Mouse (Mus musculus): ENCODE data around the gene Rbbp4. TPM values are rescaled to one million over a fixed set of nuclear protein-coding genes. Genes with fewer than 3 reads are reported as not detected.

Rbbp4 gene
- polyA plus RNA-seq, 1 experiment = 55.5 TPM

GRCm38 (mm10) chr4:129284685-129285084 lies 50.5 kb downstream of the Rbbp4 start:
- H3K36me3 ChIP-seq (ENCODE audit: control insufficient read depth, insufficient read depth, low read length) = no peaks in the 10 kb centered on the region
- TF ChIP-seq CTCF (IDR thresholded peaks at IDR 0.05; ENCODE audit: borderline replicate concordance, control insufficient read depth, extremely low read depth, insufficient read depth, low read length, poor library complexity) (no peak), POLR2A (IDR thresholded peaks at IDR 0.05; ENCODE audit: control insufficient read depth, extremely low read depth, insufficient read depth, low read length, poor library complexity) (no peak)
- DNase-seq = no peak
- 94% methylated on average over 2 of the region's 2 CpGs for WGBS
- H3K4me1 ChIP-seq (replicated peaks; ENCODE audit: control insufficient read depth, insufficient read depth, low read length) = peaks cover 10% of the 10 kb centered on the region
- H3K4me3 ChIP-seq (ENCODE audit: control insufficient read depth, insufficient read depth, low read length) = no peak overlapping the region
- peaks cover 13% of the 10 kb centered on the region for H3K27me3 ChIP-seq (ENCODE audit: control insufficient read depth, insufficient read depth, low read length)
- no peak overlapping the region for H3K27ac ChIP-seq (ENCODE audit: control insufficient read depth, insufficient read depth, low read length)

GRCm38 (mm10) chr4:129283226-129283625 lies 51.9 kb downstream of the Rbbp4 start:
- Histone ChIP-seq H3K4me1 (replicated peaks; ENCODE audit: control insufficient read depth, insufficient read depth, low read length) (peaks cover 10% of the 10 kb centered on the region), H3K4me3 (ENCODE audit: control insufficient read depth, insufficient read depth, low read length) (no peak overlapping the region), H3K36me3 (ENCODE audit: control insufficient read depth, insufficient read depth, low read length) (no peaks in the 10 kb centered on the region), H3K27ac (ENCODE audit: control insufficient read depth, insufficient read depth, low read length) (no peak overlapping the region), H3K27me3 (ENCODE audit: control insufficient read depth, insufficient read depth, low read length) (peaks cover 13% of the 10 kb centered on the region)
- WGBS = 96% methylated on average over 5 of the region's 5 CpGs
- TF ChIP-seq POLR2A (IDR thresholded peaks at IDR 0.05; ENCODE audit: control insufficient read depth, extremely low read depth, insufficient read depth, low read length, poor library complexity) = no peak
- no peak for TF ChIP-seq CTCF (IDR thresholded peaks at IDR 0.05; ENCODE audit: borderline replicate concordance, control insufficient read depth, extremely low read depth, insufficient read depth, low read length, poor library complexity)
- DNase-seq = no peak

DNA sequence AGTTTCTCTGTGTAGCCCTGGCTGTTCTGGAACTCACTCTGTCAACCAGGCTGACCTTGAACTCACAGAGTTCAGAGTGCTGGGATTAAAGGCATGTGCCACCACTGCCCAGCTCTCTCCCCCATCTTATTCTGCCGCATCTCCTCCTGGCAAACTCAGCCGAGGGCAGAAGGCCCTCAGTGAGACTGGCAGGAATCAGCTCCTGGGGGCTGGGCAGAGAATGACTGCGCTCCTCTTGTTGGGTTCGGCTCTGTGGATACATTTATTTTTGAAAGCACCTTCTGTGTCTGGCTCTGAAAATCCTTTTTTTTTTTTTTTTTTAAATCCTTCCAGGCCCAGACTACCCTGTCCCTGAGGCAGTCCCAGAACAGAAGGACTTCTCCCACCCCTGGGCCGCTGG lies 52.4 kb downstream of the Rbbp4 start:
- WGBS = 93% methylated on average over 5 of the region's 5 CpGs
- peaks cover 10% of the 10 kb centered on the region for H3K4me1 ChIP-seq (replicated peaks; ENCODE audit: control insufficient read depth, insufficient read depth, low read length)
- H3K36me3 ChIP-seq (ENCODE audit: control insufficient read depth, insufficient read depth, low read length) = no peaks in the 10 kb centered on the region
- H3K27me3 ChIP-seq (ENCODE audit: control insufficient read depth, insufficient read depth, low read length) = peaks cover 13% of the 10 kb centered on the region
- no peak overlapping the region for H3K4me3 ChIP-seq (ENCODE audit: control insufficient read depth, insufficient read depth, low read length)
- TF ChIP-seq POLR2A (IDR thresholded peaks at IDR 0.05; ENCODE audit: control insufficient read depth, extremely low read depth, insufficient read depth, low read length, poor library complexity) = no peak
- TF ChIP-seq CTCF (IDR thresholded peaks at IDR 0.05; ENCODE audit: borderline replicate concordance, control insufficient read depth, extremely low read depth, insufficient read depth, low read length, poor library complexity) = no peak
- no peak for DNase-seq
- no peak overlapping the region for H3K27ac ChIP-seq (ENCODE audit: control insufficient read depth, insufficient read depth, low read length)

DNA sequence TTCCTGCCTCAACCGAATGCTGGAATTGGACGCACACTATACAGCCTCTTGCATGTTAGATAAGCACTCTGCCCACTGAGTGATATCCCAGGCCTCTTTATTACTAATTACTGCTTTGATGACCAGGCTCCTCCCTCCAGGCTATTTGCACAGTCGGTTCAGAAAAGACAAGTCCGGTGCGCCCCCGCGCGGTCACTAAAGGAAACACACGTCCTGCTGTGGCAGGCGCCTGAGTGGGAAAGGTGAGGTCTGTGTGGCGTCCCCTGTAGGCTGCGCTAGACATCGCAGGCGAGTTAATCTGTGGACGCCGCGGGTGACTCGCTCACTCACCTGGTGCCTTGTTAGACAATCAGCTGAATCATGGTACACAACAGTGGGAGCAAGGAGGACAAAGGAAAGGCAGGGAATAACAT lies 58.7 kb downstream of the Rbbp4 start:
- WGBS = 3% methylated on average over 18 of the region's 18 CpGs
- peak; percentile 100 for TF ChIP-seq CTCF (IDR thresholded peaks at IDR 0.05; ENCODE audit: borderline replicate concordance, control insufficient read depth, extremely low read depth, insufficient read depth, low read length, poor library complexity)
- no peak for TF ChIP-seq POLR2A (IDR thresholded peaks at IDR 0.05; ENCODE audit: control insufficient read depth, extremely low read depth, insufficient read depth, low read length, poor library complexity)
- H3K27ac ChIP-seq (ENCODE audit: control insufficient read depth, insufficient read depth, low read length) = no peak overlapping the region
- H3K4me3 ChIP-seq (ENCODE audit: control insufficient read depth, insufficient read depth, low read length) = no peak overlapping the region
- no peaks in the 10 kb centered on the region for H3K36me3 ChIP-seq (ENCODE audit: control insufficient read depth, insufficient read depth, low read length)
- peak; percentile 92 for DNase-seq
- H3K27me3 ChIP-seq (ENCODE audit: control insufficient read depth, insufficient read depth, low read length) = no peaks in the 10 kb centered on the region
- H3K4me1 ChIP-seq (replicated peaks; ENCODE audit: control insufficient read depth, insufficient read depth, low read length) = peaks cover 18% of the 10 kb centered on the region

- Histone ChIP-seq H3K27me3 (ENCODE audit: control insufficient read depth, insufficient read depth, low read length) (no peaks in the 10 kb centered on the region), H3K4me3 (ENCODE audit: control insufficient read depth, insufficient read depth, low read length) (no peak overlapping the region), H3K36me3 (ENCODE audit: control insufficient read depth, insufficient read depth, low read length) (no peaks in the 10 kb centered on the region), H3K4me1 (replicated peaks; ENCODE audit: control insufficient read depth, insufficient read depth, low read length) (peaks cover 20% of the 10 kb centered on the region), H3K27ac (ENCODE audit: control insufficient read depth, insufficient read depth, low read length) (no peak overlapping the region)
- no peak; the same call in 1 of the 2 replicates for TF ChIP-seq CTCF (IDR thresholded peaks at IDR 0.05; ENCODE audit: borderline replicate concordance, control insufficient read depth, extremely low read depth, insufficient read depth, low read length, poor library complexity)
- TF ChIP-seq POLR2A (IDR thresholded peaks at IDR 0.05; ENCODE audit: control insufficient read depth, extremely low read depth, insufficient read depth, low read length, poor library complexity) = no peak
- 37% methylated on average over 5 of the region's 5 CpGs for WGBS
- DNase-seq = no peak
Measured at GRCm38 (mm10) chr4:129272756-129273046, 62.5 kb downstream of the Rbbp4 start.

DNA sequence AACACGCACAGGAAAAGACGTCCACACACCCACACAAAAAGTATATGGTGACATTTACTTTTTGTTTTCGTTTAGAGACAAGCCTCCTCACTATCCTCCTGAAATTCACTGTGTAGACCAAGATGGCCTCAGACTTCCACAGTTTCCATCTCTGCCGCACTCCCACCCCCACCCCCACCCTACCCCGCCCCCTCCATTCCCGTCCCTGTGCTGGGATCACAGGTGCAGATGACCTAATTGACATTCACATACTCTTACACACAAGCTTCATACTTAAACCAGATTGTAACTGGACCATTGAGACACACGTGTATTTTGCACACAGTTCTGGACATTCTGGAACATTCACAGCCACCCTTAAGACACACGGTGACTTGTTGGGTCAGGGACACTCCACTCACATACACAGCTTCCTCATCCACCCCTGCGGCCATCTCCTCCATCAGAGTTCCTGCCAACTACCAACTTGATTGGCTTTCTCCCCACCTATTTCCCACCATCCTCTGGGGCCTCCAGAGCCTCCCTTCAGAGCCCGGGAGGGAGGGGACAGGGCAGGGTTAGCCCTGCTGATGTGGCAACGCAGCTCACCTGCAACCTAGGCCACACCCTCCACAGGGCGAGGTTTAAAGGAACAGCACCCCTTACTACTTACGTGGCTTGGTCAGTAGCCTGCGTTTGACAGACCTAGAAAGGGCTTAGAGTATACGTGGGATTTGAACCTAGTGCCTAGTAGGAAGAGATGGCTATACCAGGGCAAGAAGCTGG lies 63.0 kb downstream of the Rbbp4 start:
- no peak overlapping the region for H3K27ac ChIP-seq (ENCODE audit: control insufficient read depth, insufficient read depth, low read length)
- peak; percentile 12 for DNase-seq
- H3K4me3 ChIP-seq (ENCODE audit: control insufficient read depth, insufficient read depth, low read length) = no peak overlapping the region

More for the DNA sequence above, 63.0 kb downstream of the Rbbp4 start:
- Histone ChIP-seq H3K36me3 (ENCODE audit: control insufficient read depth, insufficient read depth, low read length) (no peaks in the 10 kb centered on the region), H3K27me3 (ENCODE audit: control insufficient read depth, insufficient read depth, low read length) (no peaks in the 10 kb centered on the region), H3K4me1 (replicated peaks; ENCODE audit: control insufficient read depth, insufficient read depth, low read length) (peaks cover 20% of the 10 kb centered on the region)
- 25% methylated on average over 15 of the region's 15 CpGs for WGBS
- TF ChIP-seq POLR2A (IDR thresholded peaks at IDR 0.05; ENCODE audit: control insufficient read depth, extremely low read depth, insufficient read depth, low read length, poor library complexity) (no peak), CTCF (IDR thresholded peaks at IDR 0.05; ENCODE audit: borderline replicate concordance, control insufficient read depth, extremely low read depth, insufficient read depth, low read length, poor library complexity) (no peak)
